Mouse (Mus musculus): ENCODE measurements around the gene Cox4i1. TPM values are rescaled to one million over a fixed set of nuclear protein-coding genes. Genes with fewer than 3 reads are reported as not detected.

The Cox4i1 gene
- polyA plus RNA-seq (2017; shearing (Covaris generic)), result 774 TPM

GRCm38 (mm10) chr8:120667561-120668373 is at the start of gene Cox4i1, which contains the start of gene Gm27021:
Gene Cox4i1, plus strand, starts transcription at chr8:120668222.
Gene Gm27021, minus strand, starts transcription at chr8:120668079.

GRCm38 (mm10) chr8:120647532-120647931 is 20.5 kb upstream of the Cox4i1 start, which contains the start of gene 1190005I06Rik:
Gene 1190005I06Rik, minus strand, starts transcription at chr8:120647632.

DNA sequence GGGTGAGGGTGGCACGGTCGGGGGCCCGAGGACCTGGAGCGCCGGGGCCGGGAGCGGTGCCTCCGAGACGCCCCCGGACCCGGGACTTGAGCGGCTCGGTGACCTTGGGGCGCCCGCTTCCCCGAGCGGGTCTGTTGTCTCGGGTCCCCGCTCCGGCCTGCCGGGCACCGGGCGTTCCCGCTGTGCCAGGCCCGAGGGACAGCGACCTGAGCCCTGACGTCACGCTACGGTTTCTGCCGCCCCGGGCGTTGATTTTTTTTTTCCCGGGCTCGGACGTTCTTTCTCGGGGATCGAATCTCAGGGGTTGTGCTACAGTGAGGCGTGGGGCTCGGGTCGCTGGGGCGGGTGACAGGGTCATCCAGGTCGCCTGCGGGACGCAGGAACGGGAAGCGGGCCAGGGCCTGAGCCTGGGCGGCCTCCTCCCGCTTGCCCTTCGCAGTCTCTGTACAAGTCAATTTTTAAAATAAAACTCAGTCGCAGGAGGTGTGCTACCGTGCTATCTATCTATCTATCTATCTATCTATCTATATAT is 418 bp downstream of the Cox4i1 start, which contains the start of gene Emc8:
Gene Emc8 (minus strand): TSS at position 200 of the 532 bp plus-strand sequence.

Other genes with a start within 250 kb of the Cox4i1 start
- gene Gins2, start 78.9 kb upstream of the Cox4i1 start, polyA plus RNA-seq (2017; shearing (Covaris generic)), result 15.8 TPM
- gene 1190005I06Rik, start 20.6 kb upstream of the Cox4i1 start, polyA plus RNA-seq (2017; shearing (Covaris generic)), result not detected
- not detected for gene Gm27021, start 143 bp upstream of the Cox4i1 start, polyA plus RNA-seq (2017; shearing (Covaris generic))
- 76.4 TPM for gene Emc8, start 351 bp downstream of the Cox4i1 start, polyA plus RNA-seq (2017; shearing (Covaris generic))
- 53.9 TPM for gene Irf8, start 68.1 kb downstream of the Cox4i1 start, polyA plus RNA-seq (2017; shearing (Covaris generic))